Mouse (Mus musculus): ENCODE data around the gene Tnmd.

The Tnmd gene

DNA sequence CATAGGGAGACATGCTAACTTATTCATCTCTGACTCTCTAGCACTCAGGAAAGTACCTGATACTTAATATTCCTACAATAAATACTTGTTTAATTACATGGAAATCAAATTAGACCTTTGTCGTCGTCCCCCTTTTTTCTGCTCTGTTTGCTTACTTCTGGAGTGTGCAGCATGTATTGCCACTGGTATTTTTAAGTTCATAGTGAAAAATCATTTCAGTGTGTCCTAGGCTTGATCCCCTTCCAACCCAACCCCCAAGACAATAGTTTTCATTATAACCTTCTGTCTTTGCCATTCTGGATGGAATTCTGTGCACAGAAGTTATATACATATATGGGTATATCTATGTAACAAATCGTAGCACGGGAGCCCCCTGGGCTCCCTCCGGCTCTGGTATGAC, at the start of gene Tnmd:
TSS of gene Tnmd (plus strand) at position 301 of the 400 bp plus-strand sequence.
- Histone ChIP-seq H3K9me3 (ENCODE audit: low read length) (no peaks in the 10 kb centered on the region), H3K4me3 (replicated peaks; ENCODE audit: low read length) (no peak within 1 kb of the TSS), H3K36me3 (ENCODE audit: insufficient read depth, low read length) (no peaks in the 10 kb centered on the region), H3K27me3 (ENCODE audit: insufficient read depth, low read length) (no peaks in the 10 kb centered on the region), H3K4me1 (replicated peaks; ENCODE audit: low read depth, low read length) (no peaks in the 10 kb centered on the region)
- no peak for TF ChIP-seq NANOG (IDR thresholded peaks at IDR 0.05; ENCODE audit: borderline replicate concordance, low read length)
- no peak for TF ChIP-seq CTCF (conservative IDR thresholded peaks at IDR 0.05; ENCODE audit: low read length)
- no peak for TF ChIP-seq POU5F1 (IDR thresholded peaks at IDR 0.05; ENCODE audit: borderline replicate concordance, low read length)

DNA sequence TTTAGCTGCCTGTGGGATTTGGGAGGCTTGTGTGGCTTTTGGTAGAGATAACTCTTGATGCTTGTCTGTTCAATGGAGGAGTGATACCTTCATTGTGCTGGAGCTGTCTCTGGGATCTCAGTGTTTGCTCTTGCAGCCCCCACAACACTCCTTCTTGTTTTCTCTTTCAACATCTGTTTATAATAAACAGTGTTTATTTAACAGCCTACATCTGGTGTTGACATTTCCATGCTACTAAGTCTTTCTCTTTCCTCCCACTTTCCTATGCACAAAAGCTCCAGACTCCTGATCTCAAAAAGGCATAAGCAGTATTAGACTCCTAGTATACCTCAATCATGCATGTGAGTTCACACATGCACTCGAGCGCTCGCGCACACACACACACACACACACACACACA, 2.9 kb downstream of the Tnmd start:
- Histone ChIP-seq H3K9me3 (ENCODE audit: low read length) (no peaks in the 10 kb centered on the region), H3K27me3 (ENCODE audit: insufficient read depth, low read length) (no peaks in the 10 kb centered on the region), H3K4me1 (replicated peaks; ENCODE audit: low read depth, low read length) (no peaks in the 10 kb centered on the region), H3K36me3 (ENCODE audit: insufficient read depth, low read length) (no peaks in the 10 kb centered on the region), H3K4me3 (replicated peaks; ENCODE audit: low read length) (no peak overlapping the region)
- no peak for TF ChIP-seq POU5F1 (IDR thresholded peaks at IDR 0.05; ENCODE audit: borderline replicate concordance, low read length)
- TF ChIP-seq NANOG (IDR thresholded peaks at IDR 0.05; ENCODE audit: borderline replicate concordance, low read length) = no peak
- no peak for TF ChIP-seq CTCF (conservative IDR thresholded peaks at IDR 0.05; ENCODE audit: low read length)

DNA sequence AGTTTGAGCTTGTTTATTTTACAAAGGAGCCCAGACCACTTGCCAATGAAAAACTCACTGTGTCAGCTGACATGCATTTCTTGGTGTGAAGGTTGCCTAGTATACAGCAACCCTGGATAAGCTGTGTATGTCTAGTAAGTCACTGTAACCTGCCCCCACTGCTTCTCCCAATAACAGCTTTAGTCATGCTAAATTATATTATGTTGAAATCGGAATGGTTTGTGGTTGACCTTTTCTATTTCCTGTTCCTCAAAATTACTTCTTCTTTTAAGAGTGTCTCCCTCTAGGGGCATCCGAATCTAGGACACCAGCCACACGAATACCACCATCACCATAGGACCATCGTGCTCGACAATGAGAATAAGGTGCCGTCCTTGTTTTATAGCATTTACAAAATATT, 19.0 kb downstream of the Tnmd start:
- Histone ChIP-seq H3K36me3 (ENCODE audit: insufficient read depth, low read length) (no peaks in the 10 kb centered on the region), H3K9me3 (ENCODE audit: low read length) (no peaks in the 10 kb centered on the region), H3K4me1 (replicated peaks; ENCODE audit: low read depth, low read length) (no peaks in the 10 kb centered on the region), H3K27me3 (ENCODE audit: insufficient read depth, low read length) (no peaks in the 10 kb centered on the region), H3K4me3 (replicated peaks; ENCODE audit: low read length) (no peak overlapping the region)
- TF ChIP-seq CTCF (conservative IDR thresholded peaks at IDR 0.05; ENCODE audit: low read length) (no peak), POU5F1 (IDR thresholded peaks at IDR 0.05; ENCODE audit: borderline replicate concordance, low read length) (no peak), NANOG (IDR thresholded peaks at IDR 0.05; ENCODE audit: borderline replicate concordance, low read length) (no peak)

DNA sequence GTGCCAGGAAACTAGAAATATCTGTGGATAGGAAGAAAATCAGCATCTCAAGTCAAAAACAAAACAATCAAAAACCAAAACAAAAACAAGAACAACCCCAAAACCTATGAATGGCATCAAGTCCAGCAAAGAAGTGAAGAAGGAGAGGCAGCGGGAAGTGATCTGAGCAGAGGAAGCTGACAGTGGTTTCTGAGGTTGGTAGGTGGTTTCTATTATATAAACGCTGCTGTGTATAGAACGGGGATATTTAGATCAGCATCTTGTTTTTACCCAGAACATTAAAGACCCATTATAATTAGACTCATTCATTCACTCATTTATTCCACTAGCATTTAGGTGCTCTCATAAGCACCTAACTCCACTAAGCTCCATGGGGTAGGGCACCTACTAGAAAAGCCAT, 36.5 kb downstream of the Tnmd start:
- Histone ChIP-seq H3K36me3 (ENCODE audit: insufficient read depth, low read length) (no peaks in the 10 kb centered on the region), H3K4me1 (replicated peaks; ENCODE audit: low read depth, low read length) (0 out of 2 replicates have a peak, but pooled peaks cover 3% of the 10 kb centered on the region), H3K27me3 (ENCODE audit: insufficient read depth, low read length) (no peaks in the 10 kb centered on the region), H3K9me3 (ENCODE audit: low read length) (no peaks in the 10 kb centered on the region), H3K4me3 (replicated peaks; ENCODE audit: low read length) (no peak overlapping the region)
- TF ChIP-seq POU5F1 (IDR thresholded peaks at IDR 0.05; ENCODE audit: borderline replicate concordance, low read length) = no peak
- TF ChIP-seq NANOG (IDR thresholded peaks at IDR 0.05; ENCODE audit: borderline replicate concordance, low read length) = no peak
- TF ChIP-seq CTCF (conservative IDR thresholded peaks at IDR 0.05; ENCODE audit: low read length) = no peak

DNA sequence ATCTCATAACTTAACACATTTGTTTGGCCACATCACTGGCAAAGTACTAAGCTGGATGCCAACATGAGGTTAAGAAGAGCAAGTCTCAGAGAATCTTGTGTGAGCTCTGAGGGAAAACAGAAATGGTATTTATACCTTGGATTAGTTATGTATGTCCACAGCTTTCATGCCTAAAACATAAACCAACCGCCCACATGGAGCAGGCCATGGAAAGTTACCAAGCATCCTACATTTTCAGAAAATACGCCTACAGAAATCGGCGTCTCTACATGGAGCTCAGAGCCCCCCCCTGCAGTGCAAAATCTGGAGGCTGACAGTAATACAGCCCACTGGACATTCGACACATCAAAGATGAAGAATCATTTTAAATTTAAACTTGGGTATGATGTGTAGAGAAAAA, 37.3 kb downstream of the Tnmd start:
- no peak overlapping the region for H3K4me3 ChIP-seq (replicated peaks; ENCODE audit: low read length)
- H3K9me3 ChIP-seq (ENCODE audit: low read length) = no peaks in the 10 kb centered on the region
- H3K36me3 ChIP-seq (ENCODE audit: insufficient read depth, low read length) = no peaks in the 10 kb centered on the region
- TF ChIP-seq POU5F1 (IDR thresholded peaks at IDR 0.05; ENCODE audit: borderline replicate concordance, low read length) (no peak), NANOG (IDR thresholded peaks at IDR 0.05; ENCODE audit: borderline replicate concordance, low read length) (no peak), CTCF (conservative IDR thresholded peaks at IDR 0.05; ENCODE audit: low read length) (no peak)
- H3K27me3 ChIP-seq (ENCODE audit: insufficient read depth, low read length) = no peaks in the 10 kb centered on the region
- H3K4me1 ChIP-seq (replicated peaks; ENCODE audit: low read depth, low read length) = 0 out of 2 replicates have a peak, but pooled peaks cover 3% of the 10 kb centered on the region

DNA sequence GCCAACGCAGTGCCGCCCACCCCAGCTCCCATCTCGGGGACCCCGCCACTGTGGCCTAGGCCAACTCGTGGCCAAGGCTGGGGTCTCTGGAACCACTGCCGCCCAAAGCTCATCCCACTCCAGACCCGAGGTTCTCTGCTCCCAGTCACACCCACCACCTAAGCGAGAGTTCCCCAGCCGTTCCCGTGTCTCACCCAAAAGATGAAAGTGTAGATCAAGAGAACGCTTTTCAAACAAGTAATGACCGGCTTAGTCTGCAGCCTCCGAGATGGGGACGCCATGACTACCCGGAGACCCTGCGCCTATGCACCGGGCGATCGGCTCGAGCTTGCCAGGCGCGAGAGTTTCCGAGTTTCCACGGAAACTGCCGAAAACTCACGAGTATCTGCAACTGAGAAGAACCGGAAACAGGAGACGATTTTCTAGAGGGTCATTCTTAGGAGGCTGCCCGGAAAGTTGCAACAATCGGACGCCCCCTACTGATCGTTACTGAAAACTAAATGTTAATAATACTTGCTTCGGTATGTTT, 47.3 kb downstream of the Tnmd start, which contains the start of gene Tspan6:
TSS of gene Tspan6 (minus strand) at position 416 of the 529 bp plus-strand sequence.
- TF ChIP-seq NANOG (IDR thresholded peaks at IDR 0.05; ENCODE audit: borderline replicate concordance, low read length) (no peak), CTCF (conservative IDR thresholded peaks at IDR 0.05; ENCODE audit: low read length) (no peak), POU5F1 (IDR thresholded peaks at IDR 0.05; ENCODE audit: borderline replicate concordance, low read length) (no peak)
- Histone ChIP-seq H3K36me3 (ENCODE audit: insufficient read depth, low read length) (no peaks in the 10 kb centered on the region; the same call in 1 of the 2 replicates), H3K4me1 (replicated peaks; ENCODE audit: low read depth, low read length) (no peaks in the 10 kb centered on the region), H3K9me3 (ENCODE audit: low read length) (no peaks in the 10 kb centered on the region), H3K27me3 (ENCODE audit: insufficient read depth, low read length) (no peaks in the 10 kb centered on the region), H3K4me3 (replicated peaks; ENCODE audit: low read length) (peak within 1 kb of the TSS; percentile 72)

DNA sequence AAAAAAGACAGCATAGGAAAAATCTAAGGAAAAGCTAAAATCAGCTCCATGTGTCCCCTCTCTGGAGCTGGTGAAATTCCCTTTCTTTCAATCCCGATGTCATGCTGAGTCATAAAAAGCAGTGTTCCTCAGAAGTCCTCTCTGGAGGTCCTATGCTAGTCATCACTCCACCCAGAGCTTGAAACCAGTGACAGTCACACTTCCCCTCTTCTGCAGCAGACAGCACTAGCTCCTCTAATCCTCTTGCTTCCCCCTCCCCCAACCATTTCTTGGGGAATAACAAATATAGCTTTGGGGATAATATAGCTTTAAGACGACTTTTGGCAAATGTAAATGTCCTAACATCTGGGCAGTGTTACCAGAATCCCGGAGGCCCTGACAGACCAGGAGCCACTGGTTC, 57.5 kb downstream of the Tnmd start, which contains the start of gene Srpx2:
TSS of gene Srpx2 (plus strand) at position 166 of the 400 bp plus-strand sequence.
- no peaks in the 10 kb centered on the region for H3K9me3 ChIP-seq (ENCODE audit: low read length)
- TF ChIP-seq NANOG (IDR thresholded peaks at IDR 0.05; ENCODE audit: borderline replicate concordance, low read length) = no peak
- no peak for TF ChIP-seq CTCF (conservative IDR thresholded peaks at IDR 0.05; ENCODE audit: low read length)
- TF ChIP-seq POU5F1 (IDR thresholded peaks at IDR 0.05; ENCODE audit: borderline replicate concordance, low read length) = no peak
- H3K4me1 ChIP-seq (replicated peaks; ENCODE audit: low read depth, low read length) = no peaks in the 10 kb centered on the region
- no peaks in the 10 kb centered on the region for H3K27me3 ChIP-seq (ENCODE audit: insufficient read depth, low read length)
- H3K36me3 ChIP-seq (ENCODE audit: insufficient read depth, low read length) = no peaks in the 10 kb centered on the region
- no peak within 1 kb of the TSS for H3K4me3 ChIP-seq (replicated peaks; ENCODE audit: low read length)

DNA sequence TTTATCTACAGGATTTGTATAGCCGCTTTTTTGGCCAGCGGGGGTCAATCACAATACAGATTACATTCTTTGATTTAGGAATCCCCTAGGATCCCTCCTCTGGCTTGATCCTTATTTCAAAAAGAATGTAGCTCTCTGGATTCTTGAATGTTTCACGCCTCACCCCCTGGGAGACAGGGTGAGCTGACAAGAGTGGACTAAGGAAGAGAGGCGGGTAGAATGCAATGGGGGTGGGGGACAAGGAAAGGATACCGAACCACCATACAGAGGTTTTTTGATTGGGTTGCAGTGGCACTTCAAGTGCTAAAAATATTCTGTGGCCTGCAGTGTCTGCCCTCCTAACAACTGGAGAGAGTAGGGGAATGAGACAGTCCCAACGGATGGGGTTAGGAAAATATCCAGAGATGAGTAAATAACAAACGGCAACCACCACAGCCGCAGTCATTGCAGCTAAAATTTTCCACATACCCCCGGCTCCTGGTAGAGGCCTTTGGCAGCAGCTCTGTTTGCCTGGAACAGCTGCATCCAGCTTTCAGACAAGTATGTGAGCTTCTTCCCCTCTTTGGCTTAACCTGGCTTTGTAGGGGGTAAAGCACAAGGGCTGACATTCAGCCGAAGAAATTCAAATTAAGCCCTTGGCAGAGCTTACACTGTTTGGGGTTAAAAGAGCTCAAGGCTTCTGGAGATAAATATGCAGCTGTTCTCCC, 60.8 kb downstream of the Tnmd start:
- Histone ChIP-seq H3K4me3 (replicated peaks; ENCODE audit: low read length) (no peak overlapping the region), H3K27me3 (ENCODE audit: insufficient read depth, low read length) (no peaks in the 10 kb centered on the region), H3K9me3 (ENCODE audit: low read length) (no peaks in the 10 kb centered on the region), H3K36me3 (ENCODE audit: insufficient read depth, low read length) (no peaks in the 10 kb centered on the region), H3K4me1 (replicated peaks; ENCODE audit: low read depth, low read length) (no peaks in the 10 kb centered on the region)
- TF ChIP-seq POU5F1 (IDR thresholded peaks at IDR 0.05; ENCODE audit: borderline replicate concordance, low read length) (no peak), CTCF (conservative IDR thresholded peaks at IDR 0.05; ENCODE audit: low read length) (no peak), NANOG (IDR thresholded peaks at IDR 0.05; ENCODE audit: borderline replicate concordance, low read length) (no peak)
